Mouse (Mus musculus) gastrocnemius, postnatal 36 days (tissue): ENCODE measurements at regions not wholly inside any gene's neighbourhood (a gene's known extent, or its start where the extent isn't known, plus 50 kb on each side); places are given as distances from the start of the nearest gene placed in this dataset.

ENCODE experiments used
- DNase-seq, 2 experiments: peaks; one replicate each; pipeline ENCODE4 v3.0.0; 2022
- intact Hi-C: fragments of 180-260 bp; cut with DNase I; formaldehyde crosslinking; loops from one replicate; pipeline ENCODE4 v1.15.1; 2025

GRCm38 (mm10) chr11:34980210-34980609 lies 140.8 kb upstream of the Slit3 start:
- intact Hi-C loops, result no loop called here
- peak in 1 of 2 experiments; percentile 19 for DNase-seq

GRCm38 (mm10) chr11:34977861-34978260 lies 143.2 kb upstream of the Slit3 start:
- intact Hi-C loops, result no loop called here
- DNase-seq, result no peak

- no peak for DNase-seq
- intact Hi-C loops, result no loop called here
Observed at GRCm38 (mm10) chr11:34975771-34976302, 142.4 kb upstream of the Spdl1 start.

GRCm38 (mm10) chr11:34973467-34973921 lies 140.1 kb upstream of the Spdl1 start:
- intact Hi-C loops, result no loop called here
- DNase-seq, result no peak

- DNase-seq, result no peak
- intact Hi-C loops, result no loop called here
Observed at GRCm38 (mm10) chr11:34973012-34973411, 139.6 kb upstream of the Spdl1 start.

GRCm38 (mm10) chr11:34959291-34959690 lies 125.8 kb upstream of the Spdl1 start:
- intact Hi-C loops, result no loop called here
- DNase-seq, result no peak

- no peak for DNase-seq
- intact Hi-C loops, result no loop called here
Observed at GRCm38 (mm10) chr11:34941486-34942456, 108.3 kb upstream of the Spdl1 start.

GRCm38 (mm10) chr11:34940151-34940550 lies 106.7 kb upstream of the Spdl1 start:
- intact Hi-C loops, result no loop called here
- DNase-seq, result no peak

- DNase-seq, result no peak
- intact Hi-C loops, result no loop called here
Observed at GRCm38 (mm10) chr11:34939002-34939401, 105.6 kb upstream of the Spdl1 start.

- intact Hi-C loops, result no loop called here
- DNase-seq, result no peak
Observed at GRCm38 (mm10) chr11:34932191-34932590, 98.8 kb upstream of the Spdl1 start.

- intact Hi-C loops, result no loop called here
- no peak for DNase-seq
Observed at GRCm38 (mm10) chr11:34917175-34917574, 83.7 kb upstream of the Spdl1 start.

- intact Hi-C loops, result no loop called here
- no peak for DNase-seq
Observed at GRCm38 (mm10) chr11:34909841-34910240, 76.4 kb upstream of the Spdl1 start.

- intact Hi-C loops, result no loop called here
Observed at GRCm38 (mm10) chr11:34904271-34904670, 70.8 kb upstream of the Spdl1 start.

GRCm38 (mm10) chr11:34899400-34899799 lies 66.0 kb upstream of the Spdl1 start:
- DNase-seq, result no peak
- intact Hi-C loops, result no loop called here

More at GRCm38 (mm10) chr11:34904271-34904670, 70.8 kb upstream of the Spdl1 start:
- DNase-seq, result no peak

- intact Hi-C loops, result no loop called here
- DNase-seq, result no peak
Observed at GRCm38 (mm10) chr11:34895624-34896023, 62.2 kb upstream of the Spdl1 start.

GRCm38 (mm10) chr11:34888374-34889136 lies 55.1 kb upstream of the Spdl1 start:
- intact Hi-C loops, result no loop called here
- no peak for DNase-seq

GRCm38 (mm10) chr11:34887587-34887986 lies 54.1 kb upstream of the Spdl1 start:
- intact Hi-C loops, result no loop called here
- DNase-seq, result no peak
